8 mouse cellular contexts compared by ENCODE assay signal in genomic region chr9:56996028-56996346, GRCm38 (mm10). TPM values are rescaled to one million over a fixed set of nuclear protein-coding genes. Genes with fewer than 3 reads are reported as not detected.
DNase-seq lines count a peak whose midpoint lies in the region; ATAC-seq lines count a peak whose summit lies in the region.

No protein-coding gene starts in this region.

- H3K4me2 ChIP-seq in midbrain, embryonic 11.5 days = peak overlapping the region; percentile 79

- peaks cover 4% of the 10 kb centered on the region; the same call in 1 of the 2 replicates for H3K4me1 ChIP-seq in midbrain, embryonic 11.5 days (ENCODE audit: control insufficient read depth, insufficient read depth, low read length)

- peak overlapping the region; percentile 95 for H3K9ac ChIP-seq in midbrain, embryonic 11.5 days (ENCODE audit: low read length)

- DNase-seq in layer of hippocampus, adult 11-12 months (ENCODE audit: low spot score) = peak; percentile 11
- DNase-seq in layer of hippocampus, adult 9-10 months (ENCODE audit: low spot score) = no peak
- peak; percentile 46 for DNase-seq in ZHBTc4 (ENCODE audit: low read depth, low spot score)
- DNase-seq in embryo, embryonic 9.5 days (ENCODE audit: extremely low spot score) = peak; percentile 46
- peak; percentile 12 to 35 for DNase-seq in heart, postnatal 36 days
- DNase-seq in left cerebral cortex, postnatal 10 days (ENCODE audit: extremely low spot score in 1 of 2, low spot score in 2 of 2) = peak; percentile 9 to 43
- DNase-seq in midbrain, embryonic 11.5 days (ENCODE audit: low spot score, missing footprints) = peak; percentile 93
- peak; percentile 19 for DNase-seq in thymus, postnatal 4 days

- intact Hi-C loops in heart, postnatal 36 days (cut with DNase I) = loop anchor here (2.0 to 5.0 kb wide), 3 partner anchors 15 to 76 kb away; partner anchors contain the start of genes Imp3 and Sin3a
- intact Hi-C loops in left cerebral cortex, postnatal 10 days (cut with DNase I) = loop anchor here (10.0 kb wide), 1 partner anchor 51 kb away; no protein-coding TSS in a partner anchor

- WGBS in midbrain, embryonic 11.5 days = 0% methylated on average over 5 of the region's 5 CpGs

- H3K27me3 ChIP-seq in midbrain, embryonic 11.5 days (ENCODE audit: control insufficient read depth, insufficient read depth, low read length) = no peaks in the 10 kb centered on the region

- no peaks in the 10 kb centered on the region for H3K9me3 ChIP-seq in midbrain, embryonic 11.5 days (ENCODE audit: control insufficient read depth, low read length)

- H3K27ac ChIP-seq in midbrain, embryonic 11.5 days (ENCODE audit: low read depth, low read length) = peak overlapping the region; percentile 93

- no peaks in the 10 kb centered on the region for H3K36me3 ChIP-seq in midbrain, embryonic 11.5 days (ENCODE audit: control insufficient read depth, insufficient read depth, low read length)

- H3K4me3 ChIP-seq in midbrain, embryonic 11.5 days (ENCODE audit: low read depth, low read length) = peak overlapping the region; percentile 68

- peak; percentile 31; the same call in 1 of the 2 replicates for ATAC-seq in midbrain, embryonic 11.5 days (ENCODE audit: low FRiP score)

RNA-seq across cellular contexts. Expression of gene Ptpn9, which starts 1.3 kb away (rescaled TPM):
- 1 to 10 TPM; 8.2 to 8.6 TPM for total RNA-seq in heart, postnatal 36 days (2021)
- 10 to 100 TPM; 27.1 to 28.5 TPM for total RNA-seq in left cerebral cortex, postnatal 10 days (2021)
- 30.9 and 31.6 TPM in 2 replicates for polyA plus RNA-seq in midbrain, embryonic 11.5 days (2014; fragmentation: Nextera tagmentation; extraction: Ambion mirVana)

RNA-seq across cellular contexts. Expression of gene Snupn, which starts 45.3 kb away (rescaled TPM):
- total RNA-seq in heart, postnatal 36 days (2021) = 1 to 10 TPM; 9.5 to 9.9 TPM
- 10 to 100 TPM; 16.3 to 17.3 TPM for total RNA-seq in left cerebral cortex, postnatal 10 days (2021)
- polyA plus RNA-seq in midbrain, embryonic 11.5 days (2014; fragmentation: Nextera tagmentation; extraction: Ambion mirVana) = 28.1 and 28.4 TPM in 2 replicates

RNA-seq across cellular contexts. Expression of gene Imp3, which starts 58.7 kb away (rescaled TPM):
- total RNA-seq in heart, postnatal 36 days (2021) = 10 to 100 TPM; 55.1 to 60.7 TPM
- total RNA-seq in left cerebral cortex, postnatal 10 days (2021) = 10 to 100 TPM; 49.0 to 55.8 TPM
- polyA plus RNA-seq in midbrain, embryonic 11.5 days (2014; fragmentation: Nextera tagmentation; extraction: Ambion mirVana) = 57.0 and 69.4 TPM in 2 replicates
